Mouse (Mus musculus): ENCODE measurements at regions not wholly inside any gene's neighbourhood (a gene's known extent, or its start where the extent isn't known, plus 50 kb on each side); places are given as distances from the start of the nearest gene placed in this dataset.

DNA sequence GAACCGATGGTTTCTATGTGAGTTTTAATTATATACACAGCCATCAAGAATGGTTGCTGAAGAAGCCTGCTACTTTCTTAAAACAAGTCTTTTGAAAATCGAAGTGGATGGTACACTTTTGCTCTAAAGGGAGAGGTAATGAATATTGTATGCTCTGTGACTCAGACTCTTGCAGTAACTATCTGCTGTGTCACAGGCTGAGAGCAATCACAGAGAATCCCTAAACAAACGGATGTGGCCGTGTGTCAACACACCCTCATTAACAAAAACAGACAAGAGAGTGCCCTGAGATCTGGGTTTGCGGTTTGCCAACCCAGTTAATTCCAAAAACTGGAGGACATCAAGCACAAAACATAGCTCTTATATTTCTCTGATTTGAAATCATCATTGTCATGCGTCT is 292.1 kb upstream of the Mmadhc start:
- DNase-seq, result no peak

DNA sequence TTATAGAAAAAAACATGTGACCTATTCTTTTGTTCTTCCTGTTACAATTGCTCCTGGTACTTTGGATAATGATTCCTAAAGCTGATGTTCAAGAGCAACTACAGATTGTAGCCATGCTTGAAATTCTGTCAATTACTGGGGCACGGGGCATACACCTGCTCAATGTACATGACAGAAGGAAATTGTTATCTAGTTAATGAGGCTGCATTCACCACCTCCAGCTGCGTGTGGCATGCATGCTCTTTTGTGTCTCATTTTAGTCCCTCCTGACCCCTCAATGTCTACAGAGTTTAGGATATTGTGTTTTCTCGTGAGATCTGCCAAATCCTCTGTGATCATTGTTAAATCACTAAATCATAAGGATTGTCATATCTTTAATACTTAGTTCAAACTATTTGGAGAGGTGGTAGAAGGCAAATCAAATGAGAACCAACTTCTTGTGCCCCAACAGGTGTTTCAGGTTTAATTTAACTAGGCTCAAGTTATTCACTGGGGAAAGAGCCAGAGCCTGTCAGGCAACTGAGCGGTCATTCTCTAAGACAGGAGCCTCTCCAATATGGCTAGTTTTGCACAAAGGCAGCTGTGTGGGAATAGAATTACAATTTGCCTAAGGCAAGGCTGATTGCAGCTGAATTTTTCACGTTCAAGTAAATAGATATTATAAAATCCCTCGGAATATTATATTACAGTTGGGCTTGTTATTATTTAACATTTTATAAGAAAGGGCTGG is 289.9 kb upstream of the Mmadhc start:
- no peak for DNase-seq

DNA sequence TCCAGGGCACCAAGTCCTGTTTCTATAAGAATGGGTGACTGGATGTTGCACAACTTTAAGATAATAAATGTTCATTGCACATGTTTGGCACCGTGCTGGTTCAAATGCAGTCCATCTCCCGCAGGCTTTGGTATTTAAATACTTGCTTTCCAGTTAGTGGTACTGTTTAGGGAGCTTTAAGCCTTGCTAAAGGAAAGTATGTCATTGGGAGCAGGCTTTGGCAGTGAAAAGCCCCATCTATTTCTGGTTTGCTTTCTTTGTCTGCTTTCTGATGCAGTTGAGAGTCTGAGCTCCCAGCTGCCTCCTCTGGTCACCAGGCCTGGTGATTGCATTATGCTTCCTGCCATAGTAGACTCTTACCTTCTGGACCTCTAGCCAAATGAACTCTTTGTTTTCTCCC is 283.0 kb upstream of the Mmadhc start:
- no peak for DNase-seq

DNA sequence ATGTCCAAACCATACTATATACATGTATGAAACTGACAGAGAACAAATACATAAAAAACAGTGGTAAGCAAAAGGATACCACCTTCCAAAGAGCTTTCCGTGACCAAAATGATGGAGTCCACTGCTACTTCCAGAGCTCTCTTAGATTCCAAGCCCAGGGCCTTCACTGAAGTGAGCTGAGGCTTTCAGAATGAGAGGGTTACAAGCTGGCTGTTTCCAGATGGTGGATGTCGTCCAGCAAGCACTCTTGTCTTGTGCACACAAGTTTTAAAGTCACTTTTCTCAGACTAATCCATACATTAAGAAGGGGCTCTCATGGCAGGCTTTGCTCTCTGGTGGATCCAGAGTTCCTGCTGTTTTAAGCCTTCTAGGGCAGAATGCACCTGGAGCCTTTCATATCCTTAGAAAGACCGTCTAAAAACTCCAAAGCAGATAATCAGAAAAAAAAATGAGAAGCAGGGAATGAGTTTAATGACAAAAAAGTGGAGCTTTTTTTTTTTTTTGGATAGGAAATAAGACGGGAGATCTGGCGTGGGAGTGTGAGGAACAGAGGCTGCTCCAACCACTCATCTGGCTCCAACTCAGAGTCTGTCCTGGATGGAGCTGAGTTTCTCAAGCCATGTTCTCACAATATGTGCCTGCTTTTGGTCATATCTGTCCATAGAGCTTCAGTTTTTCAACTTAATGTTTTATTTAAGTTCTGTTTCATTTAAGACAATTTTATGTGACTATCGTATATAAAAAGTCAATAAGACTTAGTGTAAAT is 281.9 kb upstream of the Mmadhc start:
- no peak for DNase-seq

DNA sequence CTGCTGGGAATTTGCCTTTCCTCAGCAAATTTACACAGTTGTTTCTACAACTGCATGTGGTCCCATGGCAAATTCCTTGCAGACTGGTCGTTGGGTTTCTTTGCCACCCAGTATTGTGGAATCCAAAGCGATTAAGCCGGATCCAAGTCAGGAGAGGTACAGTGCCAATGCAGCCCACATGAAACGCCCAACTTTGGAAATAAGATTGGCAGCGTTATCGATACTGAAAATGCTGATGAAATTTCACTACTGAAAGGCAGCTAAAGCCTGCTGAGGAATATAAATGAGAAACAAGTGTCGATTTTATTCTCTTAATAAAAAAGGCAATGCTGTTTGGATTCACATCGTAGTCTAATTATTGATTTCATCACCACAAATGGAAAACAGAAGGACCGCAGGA is 281.1 kb upstream of the Mmadhc start:
- no peak for DNase-seq

DNA sequence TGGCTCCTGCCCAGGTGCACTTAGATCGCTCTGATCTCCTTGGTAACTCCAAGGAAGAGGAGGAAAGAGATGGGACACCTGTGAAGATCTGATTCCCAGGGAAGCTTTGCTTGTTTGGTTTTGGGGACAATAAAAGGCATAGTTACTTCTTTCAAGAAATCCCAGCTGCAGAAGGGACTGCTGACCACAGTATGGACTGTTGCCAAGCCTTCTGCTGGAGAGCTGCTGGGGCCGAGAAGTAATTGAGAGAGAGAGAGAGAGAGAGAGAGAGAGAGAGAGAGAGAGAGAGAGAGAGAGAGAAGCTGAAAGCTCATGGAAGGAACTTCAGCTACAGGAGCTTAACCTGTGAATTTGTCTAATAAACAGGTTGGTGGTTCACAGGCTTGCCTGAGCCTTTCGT is 276.9 kb upstream of the Mmadhc start:
- no peak for DNase-seq

DNA sequence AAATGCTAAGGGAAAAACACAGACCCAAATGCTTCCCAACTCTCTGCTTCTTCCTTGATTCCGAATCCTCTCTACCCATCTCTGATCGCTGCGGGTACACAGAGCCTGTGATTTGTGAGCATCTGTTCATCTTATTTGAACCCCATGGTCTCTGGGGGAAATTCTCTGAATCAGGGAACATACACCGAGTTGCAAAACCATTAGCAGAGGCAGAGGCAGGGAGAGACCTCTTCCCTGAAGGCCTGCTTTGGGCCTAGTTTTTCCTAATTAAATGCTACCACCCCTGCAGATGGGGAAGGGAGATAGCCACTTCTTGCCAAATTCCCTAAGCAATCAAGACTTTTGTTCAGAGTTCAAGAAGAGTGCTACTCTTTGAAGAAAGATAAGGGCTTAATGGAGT is 274.4 kb upstream of the Mmadhc start:
- no peak for DNase-seq

DNA sequence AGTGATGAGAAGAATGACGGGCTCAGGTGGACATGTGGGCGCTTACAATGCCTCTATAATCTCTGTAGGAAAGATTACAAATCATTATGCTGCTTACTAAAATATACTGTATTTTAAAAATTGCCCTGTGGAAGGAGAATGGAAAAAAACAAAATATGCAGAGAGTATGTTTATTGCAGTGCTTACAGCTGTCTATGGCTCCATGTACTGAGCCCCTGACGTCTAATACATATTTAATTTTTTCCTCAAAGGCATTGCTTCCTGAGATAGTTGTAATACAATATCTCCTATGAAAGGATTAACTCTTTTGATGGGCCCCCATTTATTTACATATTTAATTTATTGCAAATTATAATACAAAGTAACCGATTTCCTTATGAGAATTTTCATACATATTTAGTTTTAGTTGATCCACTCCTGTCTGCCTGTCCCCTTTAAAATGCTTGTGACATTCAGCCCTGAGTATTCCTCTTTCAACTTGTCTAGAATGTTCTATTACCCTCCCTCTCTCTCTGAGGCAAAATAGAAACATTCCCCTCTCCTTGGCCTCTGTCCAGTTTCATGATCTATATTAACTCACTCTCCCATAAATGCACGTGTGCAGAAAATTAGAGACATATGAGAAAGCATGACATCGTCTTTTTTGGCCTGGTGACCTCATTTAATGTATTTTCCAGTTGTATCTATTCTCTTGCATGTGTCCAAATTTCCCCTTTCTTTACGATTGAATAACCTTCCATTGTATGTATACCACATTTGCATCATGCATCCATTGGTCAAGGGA is 273.1 kb upstream of the Mmadhc start:
- DNase-seq, result no peak

DNA sequence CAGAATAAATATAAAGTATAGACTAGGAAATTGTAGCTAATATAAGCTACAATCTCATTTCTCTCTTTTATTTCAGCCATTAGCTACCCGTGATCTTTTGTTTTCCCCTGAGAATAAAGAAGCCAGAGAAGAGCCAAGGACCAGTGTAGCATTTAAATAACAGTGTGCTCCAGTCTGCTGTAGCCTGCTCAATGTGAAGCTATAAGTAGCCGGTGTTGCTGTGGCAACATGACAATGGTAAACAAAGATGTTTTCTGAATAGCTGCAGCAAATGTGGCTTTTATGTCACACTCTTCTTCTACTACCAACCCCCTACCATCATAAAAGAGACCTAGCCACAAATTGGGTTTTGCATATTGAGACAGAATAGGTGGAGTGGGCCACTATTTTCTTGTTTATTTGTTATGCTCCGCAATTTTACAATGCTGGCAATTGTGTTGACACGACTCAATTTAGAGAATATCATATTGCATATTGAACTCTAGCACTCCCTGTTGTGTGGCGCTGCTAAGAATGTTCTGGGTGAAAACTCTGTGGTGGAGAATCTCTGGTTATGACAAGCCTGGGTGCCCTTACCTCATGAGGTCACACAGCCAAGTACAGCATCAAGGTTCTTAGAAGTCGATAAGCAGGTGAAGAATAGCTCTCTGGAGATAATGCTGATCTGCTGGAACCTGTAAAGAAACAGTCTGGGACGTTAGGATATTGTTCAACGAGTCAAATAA is 272.3 kb upstream of the Mmadhc start:
- no peak for DNase-seq

DNA sequence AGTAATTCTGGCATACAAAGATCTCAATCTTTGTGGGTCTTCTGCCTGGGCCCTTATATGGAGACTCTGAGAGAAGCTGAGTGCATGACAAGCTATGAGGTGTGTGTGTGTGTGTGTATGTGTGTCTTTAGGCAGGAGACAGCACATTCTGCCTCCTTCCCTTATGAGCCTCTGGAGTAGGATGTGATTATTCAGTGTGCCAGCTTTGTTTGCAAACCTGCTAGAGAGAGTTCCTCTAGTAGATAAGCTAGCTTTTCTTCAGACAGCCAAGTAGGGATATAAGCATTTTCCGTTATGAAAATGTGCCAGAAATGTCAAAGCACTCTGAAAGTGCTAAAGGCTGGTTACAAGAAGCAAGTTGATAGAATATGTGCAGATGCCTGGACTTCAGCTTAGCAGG is 270.9 kb upstream of the Mmadhc start:
- DNase-seq, result no peak

DNA sequence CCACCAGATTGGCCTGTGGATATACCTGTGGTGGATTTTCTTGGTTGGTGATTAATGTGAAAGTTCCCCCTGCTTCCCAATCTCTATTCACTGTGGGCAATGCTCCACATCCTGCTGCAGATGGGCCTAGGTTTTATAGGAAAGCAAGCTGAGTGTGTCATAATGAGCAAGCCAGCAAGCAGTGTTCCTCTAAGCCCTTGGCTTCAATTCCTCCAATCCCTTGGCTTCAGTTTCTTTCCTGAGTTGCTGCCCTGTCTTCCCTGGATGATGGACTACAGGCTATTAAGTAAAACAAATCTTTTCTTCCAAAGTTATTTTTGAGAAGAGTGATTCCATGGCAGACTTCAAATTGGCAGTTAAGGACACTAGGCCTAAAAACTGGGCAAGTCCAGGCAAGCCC is 257.4 kb upstream of the Mmadhc start:
- no peak for DNase-seq

DNA sequence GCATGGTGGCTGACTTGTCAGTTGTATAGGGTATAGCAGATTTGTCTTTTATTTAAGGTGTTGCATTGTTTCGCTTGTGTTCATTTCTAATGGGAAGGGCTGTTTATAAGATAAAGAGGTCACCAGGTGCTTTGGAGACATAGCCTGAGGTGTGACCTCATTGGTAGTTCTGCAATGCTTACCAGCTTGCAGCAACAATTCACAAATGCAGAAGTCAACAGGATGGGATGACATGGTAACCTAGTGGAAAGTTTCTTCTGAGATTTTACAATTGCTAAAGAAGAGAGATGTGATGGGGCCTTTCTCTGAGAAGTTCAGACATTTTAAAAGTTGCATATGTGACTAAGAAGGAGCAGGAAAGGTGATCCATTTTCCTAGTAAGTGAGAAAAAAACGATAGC is 255.8 kb upstream of the Mmadhc start:
- no peak for DNase-seq

DNA sequence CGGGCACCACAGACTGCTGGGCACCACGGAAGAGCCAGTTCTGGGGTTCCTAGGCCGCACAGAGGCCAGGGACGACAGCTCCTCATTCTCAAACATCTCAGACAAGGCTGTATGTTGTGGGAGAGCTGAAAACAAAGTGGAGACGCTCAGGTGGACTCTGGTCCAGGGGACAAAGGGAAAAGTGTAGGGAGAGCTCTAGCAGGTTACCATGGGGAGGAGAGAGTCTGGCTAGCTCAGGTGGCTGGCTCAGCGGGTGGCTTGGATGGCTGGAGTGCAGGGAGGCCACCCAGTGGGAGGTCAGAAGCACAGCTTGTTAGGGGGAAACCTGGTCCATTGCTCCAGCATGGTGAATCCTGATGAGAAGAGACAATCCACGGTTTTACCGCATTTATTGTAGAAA is 253.3 kb upstream of the Mmadhc start:
- DNase-seq, result peak in 1 of 2 experiments; percentile 12

DNA sequence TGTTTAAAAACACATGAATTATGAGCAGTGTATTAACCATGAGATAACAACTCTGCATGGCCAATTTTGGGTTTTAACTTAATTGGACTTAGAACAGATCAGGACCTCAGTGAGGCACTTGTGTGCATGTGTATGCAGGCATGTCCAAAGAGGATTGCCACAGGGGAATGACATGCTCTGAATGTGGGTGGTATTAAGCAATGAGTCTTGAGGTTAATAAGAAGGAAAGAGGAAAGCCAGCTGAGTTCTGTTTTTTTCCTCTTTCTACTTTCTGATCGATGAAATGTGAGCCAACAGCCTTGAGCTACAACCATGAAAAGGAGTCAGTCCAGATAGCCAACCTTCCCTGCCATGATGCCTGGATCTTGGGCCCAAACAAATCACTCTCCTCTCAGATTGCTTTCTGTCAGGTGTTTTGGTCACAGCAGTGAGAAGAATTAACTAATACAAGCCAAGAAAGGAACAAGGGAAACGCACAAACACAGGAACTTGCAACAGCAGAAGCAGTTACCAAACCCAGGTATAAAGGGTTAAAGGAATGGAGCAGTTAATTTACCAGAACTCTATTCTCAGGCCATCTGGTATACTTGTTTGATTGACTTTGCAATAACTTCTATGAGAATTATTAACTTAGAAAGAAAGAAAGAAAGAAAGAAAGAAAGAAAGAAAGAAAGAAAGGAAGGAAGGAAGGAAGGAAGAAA is 243.3 kb upstream of the Mmadhc start:
- DNase-seq, result no peak

DNA sequence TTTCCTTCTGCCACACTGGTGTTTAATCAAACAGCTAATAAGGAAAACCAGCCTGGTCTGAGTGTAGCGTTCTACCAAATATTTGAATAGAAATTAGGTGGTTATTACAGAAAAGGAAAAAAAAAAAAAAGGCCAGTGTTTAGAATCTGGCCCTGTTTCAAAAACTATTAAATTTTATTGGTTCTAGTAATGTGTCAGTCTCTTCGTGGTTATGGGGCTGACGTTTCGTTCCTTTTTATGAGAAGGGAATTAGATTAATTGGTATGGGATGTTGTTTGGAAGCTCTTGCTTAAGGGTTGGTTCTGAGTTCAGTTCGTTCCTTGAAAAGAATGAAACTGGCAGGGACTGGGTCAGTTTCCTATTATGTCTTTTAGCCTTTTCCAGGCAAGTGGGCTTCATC is 241.5 kb upstream of the Mmadhc start:
- no peak for DNase-seq

DNA sequence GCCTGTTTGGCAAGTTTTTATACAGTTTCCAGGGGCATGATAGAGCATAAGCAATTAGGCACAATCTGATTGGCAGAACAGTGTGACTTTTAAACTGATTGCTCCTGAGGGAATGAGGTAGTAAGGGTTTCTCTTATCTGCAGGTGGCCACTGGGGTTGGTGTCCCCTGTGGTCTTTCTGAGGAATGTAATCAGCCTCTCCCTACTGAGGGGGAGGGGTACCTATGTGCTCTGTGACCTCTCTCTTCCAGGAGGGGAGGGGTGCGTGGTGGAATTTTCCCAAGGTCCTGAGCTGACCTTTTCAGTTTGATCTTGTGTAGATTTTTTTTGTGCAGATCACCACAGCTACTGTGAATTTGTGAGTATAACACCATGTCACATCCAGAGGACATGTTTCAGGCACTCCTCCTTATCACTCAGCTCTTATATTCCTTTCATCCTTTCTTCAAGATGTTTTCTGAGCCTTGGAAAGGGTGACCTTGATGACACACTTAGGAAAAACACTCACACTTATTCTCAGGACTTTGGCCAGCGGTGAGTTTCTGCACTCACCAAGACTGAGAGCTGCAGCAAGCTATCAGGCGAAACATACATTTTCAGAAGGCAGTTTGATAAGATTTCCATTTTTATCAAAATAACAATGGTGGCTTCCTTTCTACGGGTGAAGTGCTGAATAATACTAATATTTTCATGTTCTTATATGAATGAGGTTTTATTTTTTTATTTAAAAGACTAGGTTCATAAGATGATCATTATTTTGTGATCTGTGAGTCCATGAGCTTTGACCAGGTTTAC is 238.7 kb upstream of the Mmadhc start:
- DNase-seq, result no peak

DNA sequence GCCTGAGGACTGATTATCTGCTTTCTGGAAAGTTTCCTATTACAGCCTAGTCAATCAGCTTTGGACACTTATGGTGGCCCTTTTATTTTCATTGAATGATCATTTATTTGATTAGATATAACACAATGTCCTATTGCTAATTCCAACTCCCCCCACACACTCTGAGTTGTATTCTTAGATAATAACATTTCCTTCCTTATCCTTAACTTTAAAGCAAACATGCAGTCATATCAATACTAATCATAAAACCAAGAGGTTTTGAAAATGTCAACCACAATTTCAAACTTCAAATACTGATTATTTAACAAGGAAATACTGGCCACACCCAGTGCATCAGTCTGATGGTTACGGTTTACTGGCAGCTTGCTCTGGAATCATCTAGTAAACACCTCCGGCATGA is 237.1 kb upstream of the Mmadhc start:
- no peak for DNase-seq

DNA sequence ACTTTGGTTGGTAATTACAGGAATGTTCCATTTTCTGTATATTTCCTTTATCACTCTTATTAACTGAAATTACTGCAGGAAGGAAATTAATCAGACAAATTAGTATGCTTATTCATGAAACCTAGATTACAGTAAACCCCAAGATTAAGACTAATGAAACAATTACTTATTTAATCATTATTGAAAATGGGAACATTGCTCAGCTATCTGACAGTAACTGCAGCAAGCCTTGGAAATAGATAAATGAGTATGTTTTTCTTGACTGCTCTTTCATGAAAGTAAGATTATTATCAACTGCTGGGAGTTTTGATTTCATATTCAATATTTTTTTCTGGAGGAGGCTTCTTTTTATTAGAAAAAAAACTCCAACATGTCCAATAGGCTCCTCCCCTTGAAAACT is 230.8 kb upstream of the Mmadhc start:
- no peak for DNase-seq

DNA sequence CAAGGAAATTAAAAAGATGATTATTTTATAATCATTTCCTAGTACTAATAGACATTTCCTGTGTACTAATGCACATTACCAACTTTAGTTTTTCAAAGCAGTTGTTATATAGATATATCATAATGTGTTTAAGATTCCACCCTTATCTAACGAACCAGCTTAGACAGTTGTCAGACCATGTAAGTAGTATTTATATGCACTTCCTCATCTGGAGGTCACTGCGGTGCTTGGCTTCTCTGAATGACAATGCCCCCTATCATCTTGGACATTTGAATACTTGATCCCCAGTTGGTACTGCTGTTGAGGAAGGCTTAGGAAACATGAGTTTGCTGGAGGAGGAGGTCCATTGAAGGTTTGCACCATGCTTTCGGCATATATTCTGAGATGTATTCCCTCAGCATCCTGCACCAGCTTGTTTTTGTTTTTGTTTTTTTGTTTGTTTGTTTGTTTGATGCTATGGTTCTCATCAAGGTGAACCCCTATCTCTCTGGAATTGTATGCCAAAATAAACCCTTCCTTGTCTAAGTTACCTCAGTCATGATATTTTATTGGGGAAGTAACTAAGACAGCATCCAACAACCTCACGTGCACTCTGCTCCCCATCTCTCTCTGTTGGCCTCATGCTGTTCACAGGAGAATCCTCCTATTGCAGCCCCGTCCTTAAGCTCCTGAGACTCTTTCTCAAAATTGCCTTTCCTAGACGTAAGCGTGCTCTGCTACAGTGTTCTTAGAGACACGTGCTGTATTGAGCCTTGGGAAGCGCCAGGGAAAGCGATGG is 228.4 kb upstream of the Mmadhc start:
- no peak for DNase-seq

DNA sequence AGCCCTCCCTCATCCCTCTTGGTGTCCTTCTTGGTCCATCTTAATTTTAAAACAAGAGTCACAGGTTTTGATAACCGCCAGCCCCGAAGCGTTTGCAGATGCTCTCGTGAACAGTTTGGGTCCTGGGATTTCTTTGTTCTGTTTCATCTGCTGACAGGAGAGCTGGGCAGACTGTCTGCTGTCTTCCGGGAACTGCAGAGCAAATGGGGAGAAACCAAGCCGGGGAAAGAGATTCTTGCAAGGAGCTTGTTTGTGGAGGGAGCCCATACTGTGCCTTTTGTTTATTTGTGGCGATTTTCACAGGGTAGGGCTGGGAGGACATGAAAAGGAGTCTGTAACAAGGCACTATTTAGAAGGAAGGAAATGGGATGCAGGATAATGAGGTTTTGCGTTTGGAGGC is 223.6 kb upstream of the Mmadhc start:
- peak in 1 of 2 experiments; percentile 2 for DNase-seq

DNA sequence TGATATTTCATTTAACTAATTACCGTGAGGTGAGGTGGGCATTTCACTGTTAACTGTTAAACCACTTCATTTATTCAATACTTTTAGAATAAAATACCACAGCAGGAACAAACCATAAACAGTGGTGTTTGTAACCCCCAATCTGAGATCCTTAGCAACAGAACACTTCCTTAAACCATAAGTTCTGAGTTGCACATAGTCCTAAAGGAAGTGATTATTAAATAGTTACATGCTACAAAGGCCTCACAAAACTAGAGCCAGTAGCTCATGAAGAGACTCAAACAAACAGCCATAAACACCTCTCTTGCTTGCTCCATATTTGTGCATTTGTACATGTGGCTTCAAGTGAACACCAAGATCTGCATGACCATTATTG is 222.5 kb upstream of the Mmadhc start:
- DNase-seq, result no peak

All from cerebellum, postnatal 25 days (tissue).